Mouse (Mus musculus): ENCODE data around the gene Fkbp8.

GRCm38 (mm10) chr8:70561809-70562535, 34.4 kb downstream of the Fkbp8 start:
- TF ChIP-seq CTCF (conservative IDR thresholded peaks at IDR 0.05; ENCODE audit: low read length) (no peak), NANOG (IDR thresholded peaks at IDR 0.05; ENCODE audit: borderline replicate concordance, low read length) (no peak), POU5F1 (IDR thresholded peaks at IDR 0.05; ENCODE audit: borderline replicate concordance, low read length) (no peak)

Data from E14TG2a.4 (cell line).